Mouse (Mus musculus) right cerebral cortex, postnatal 10 days (tissue): ENCODE data around the gene Tbrg4.

Experiments used
- DNase-seq, 2 experiments: peaks; one replicate each; pipeline ENCODE4 v3.0.0; 2021; ENCODE audit warnings: low spot score in 2 of 2

The Tbrg4 gene

DNA sequence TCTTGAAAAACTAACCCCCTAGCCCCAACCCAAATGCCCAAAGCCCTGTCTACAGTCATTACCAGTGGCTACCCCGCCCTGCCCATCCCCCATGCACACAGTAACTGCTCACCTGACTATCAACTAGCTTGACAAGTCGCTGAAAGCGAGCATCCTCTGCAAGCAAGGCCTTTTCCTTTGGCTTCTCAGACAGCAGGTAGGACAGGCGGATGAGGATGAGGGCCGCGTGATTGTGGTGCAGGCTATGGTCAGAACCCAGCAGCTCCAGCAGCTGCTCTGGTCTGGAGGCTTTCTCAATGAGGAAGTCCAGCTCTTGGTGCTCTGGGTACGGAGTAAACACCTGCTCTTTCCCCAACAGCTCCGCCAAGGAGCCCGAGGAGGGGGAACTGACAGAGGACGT is 2.2 kb downstream of the Tbrg4 start:
- no peak for DNase-seq

DNA sequence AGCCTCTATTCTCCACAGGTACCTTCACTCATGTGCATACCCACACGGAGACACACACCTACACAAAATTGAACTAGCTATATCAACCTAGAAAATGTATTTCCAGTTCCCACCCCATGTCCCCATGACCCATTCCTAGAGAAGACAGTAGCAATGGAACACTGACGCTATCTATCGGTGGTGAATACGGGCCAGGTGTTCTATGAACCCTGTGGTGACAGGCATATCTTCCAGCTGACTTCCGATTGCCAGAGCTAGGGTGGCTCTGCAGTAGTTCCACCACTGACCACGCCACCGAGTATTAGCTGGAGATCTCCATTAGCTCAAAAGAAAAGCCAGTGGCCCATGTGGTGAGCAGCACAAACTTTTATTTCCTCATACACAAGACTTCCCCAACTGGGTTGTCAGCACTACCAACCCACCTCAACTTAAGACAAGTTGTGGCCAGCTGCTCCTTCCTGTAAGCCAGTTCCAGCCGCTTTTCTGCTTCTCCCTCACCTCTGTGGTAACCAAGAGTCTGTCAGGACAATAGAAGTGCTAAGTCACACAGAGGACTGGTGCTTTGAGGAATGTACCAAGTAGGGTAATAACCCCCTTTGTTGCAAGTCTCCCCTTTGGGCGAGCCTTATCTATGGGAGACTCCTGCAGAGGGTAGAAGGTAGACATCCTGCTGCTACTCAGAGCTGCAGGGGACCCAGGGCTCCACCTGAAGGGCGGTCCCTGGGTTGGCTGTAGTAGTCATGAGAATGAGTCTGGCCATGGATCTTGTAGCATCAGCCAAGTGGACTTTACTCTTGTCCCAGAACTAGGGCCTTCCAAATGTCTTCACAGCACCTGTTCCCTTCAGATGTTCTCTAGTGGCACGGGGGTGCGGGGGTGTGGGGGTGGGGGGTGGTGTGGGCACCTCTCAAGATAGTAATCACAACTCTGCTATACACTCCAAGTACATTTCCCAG is 10.3 kb downstream of the Tbrg4 start:
- DNase-seq, result no peak

DNA sequence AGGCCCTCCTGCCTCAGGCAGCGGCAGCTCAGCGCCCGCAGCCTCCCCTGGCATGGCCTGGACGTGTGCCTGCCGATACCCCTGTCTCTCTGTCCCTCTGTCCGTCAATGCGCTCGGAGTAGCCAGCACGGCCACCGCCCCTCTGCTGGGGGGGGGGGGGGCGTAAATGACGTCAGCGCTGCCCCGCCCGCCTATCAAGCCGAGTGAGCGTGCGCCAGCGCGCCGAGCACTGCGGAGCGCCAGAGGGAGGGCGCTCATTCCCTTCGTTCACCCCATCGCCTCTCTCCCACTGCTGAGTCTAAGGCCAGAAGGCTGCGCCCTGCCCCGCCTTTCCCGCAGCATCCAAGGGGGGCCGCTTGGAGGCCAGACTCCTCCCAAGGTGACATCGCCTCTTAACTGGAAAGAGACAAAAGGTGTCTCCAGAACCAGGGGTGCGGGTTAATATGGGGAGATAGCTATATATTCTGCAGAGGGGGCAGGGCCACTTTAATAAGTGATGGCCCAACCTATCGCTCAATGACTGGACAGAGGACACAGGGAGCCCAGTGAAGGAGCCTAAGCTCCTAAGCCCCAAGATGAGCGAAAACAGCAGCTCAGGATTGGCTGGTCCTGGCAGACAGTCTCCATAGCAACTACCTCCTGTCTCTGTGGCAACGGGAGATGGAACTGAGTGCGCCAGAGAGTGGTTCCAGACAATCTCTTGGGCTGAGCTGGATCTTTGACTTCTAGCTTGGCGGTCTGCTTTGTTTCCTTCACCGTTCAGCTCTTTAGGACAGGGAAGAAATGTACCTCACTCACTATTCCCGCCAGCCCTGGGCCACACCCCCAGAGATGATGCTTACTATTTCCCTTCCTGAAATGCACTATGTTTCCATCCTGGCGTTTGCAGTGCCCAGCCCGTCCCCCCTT is 20.1 kb downstream of the Tbrg4 start, which contains the start of gene Nacad:
Gene Nacad, minus strand, starts transcription at position 563 of the 909 bp plus-strand sequence.
- peak; percentile 89 to 94 for DNase-seq

DNA sequence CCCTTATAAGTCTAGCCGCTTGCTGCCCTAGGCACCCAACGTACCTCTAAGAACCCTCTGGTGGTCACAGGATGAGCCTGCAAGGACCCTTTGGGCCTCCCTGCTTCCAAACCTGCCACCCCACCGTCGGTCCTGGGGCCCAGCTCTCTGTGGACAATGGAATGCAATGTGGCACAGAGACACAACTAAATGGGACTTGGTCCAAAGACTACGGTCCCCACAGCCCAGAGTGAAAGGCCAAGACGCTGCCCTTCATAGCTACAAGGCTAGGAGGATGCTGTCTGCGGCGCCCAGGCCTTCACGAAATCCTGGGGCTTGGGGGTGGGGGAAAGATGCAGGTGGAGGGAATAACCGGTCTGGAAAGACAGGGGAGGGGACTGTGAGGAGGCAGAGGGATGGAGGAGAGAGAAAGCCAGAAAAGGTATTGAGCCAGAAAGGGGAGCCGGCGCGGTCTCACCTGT is 20.8 kb downstream of the Tbrg4 start:
- DNase-seq, result peak; percentile 66 to 72

DNA sequence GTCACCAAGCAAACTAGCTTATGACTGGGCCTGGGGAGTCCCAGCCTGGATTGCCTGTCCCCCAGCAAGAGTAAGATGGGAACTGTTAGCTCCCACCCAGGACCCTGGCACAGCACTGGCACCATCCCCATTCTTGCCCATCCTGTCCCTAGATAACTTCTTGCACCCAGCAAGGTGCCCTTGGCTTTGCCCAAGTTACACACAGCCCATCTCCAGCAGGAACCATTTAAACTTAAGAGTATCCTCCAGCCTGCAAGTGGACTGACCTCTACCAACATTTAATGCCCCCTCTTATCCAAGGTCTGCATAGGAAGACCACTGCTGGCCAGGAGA is 21.3 kb downstream of the Tbrg4 start:
- DNase-seq, result no peak

DNA sequence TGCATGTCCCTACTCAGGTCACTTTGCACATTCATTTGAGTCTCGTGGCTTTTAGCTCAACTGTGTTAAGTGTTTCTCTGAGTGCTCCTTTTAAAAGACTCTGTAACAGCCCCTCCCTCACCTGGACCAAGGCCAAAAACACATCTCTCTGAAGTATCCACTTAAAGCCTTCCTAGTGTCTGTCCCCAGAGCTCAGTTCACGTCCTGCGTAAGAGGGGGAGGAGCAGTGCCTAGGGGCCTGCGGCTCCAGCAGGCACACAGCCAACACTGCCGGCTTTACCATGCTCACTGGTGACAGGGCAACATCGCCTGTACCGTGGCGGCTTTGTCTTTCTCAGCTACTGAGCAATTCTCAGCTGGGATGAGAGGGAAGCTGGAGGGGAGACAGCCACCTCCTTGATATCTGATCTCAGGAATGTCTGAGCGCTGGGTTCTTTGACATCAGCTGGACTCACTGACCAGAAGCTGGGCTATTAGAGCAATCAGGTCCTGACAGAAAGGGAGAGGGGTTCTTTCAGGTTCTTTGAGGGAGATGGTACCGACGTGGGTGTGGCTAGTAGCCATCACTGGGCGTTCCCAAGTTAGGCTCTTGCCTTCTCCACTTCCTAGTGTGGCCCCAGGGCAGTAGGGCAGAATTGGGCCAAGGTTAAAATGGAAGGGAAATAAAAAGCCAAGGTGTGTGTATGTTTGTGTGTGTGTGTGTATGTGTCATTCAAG is 21.8 kb downstream of the Tbrg4 start:
- peak; percentile 77 to 89 for DNase-seq

DNA sequence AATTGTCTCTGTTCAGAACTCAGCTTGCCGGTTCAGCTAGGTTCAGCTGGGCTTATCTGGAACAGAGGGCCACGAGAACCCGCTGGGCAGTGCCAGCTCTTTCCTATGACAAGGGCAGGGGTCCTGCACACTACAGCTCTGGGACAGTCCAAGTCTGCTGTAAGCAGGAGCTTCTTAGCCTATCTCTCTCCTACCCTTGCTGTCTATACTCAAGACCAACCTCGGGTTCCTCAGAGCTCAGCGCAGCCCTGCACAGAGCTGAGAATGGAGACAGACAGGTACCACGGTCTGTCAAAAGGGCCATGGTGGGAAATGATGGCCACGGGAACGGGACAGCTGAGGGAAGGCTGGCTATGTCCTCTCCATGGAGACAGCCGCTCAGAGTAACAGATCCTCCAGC is 22.6 kb downstream of the Tbrg4 start:
- no peak for DNase-seq

DNA sequence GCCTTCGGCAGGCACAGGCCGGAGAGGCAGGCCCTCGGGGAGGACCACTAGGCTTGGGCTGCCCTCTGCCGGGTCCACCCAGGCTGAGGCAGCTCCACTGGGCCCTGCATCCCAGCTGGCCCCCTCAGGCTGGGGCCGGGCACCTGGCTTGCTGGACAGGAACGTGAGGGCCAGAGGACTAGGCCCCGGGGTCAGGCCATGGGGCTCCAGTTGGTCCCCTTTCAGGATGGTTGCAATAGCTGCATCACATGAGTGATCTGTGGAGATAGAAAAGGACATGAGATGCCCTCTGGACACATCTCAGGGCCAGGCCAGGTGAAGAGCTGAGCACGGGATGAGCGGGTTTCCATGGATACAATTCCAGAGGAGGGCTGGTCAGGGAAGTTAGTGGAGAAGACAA is 23.2 kb downstream of the Tbrg4 start:
- no peak for DNase-seq

DNA sequence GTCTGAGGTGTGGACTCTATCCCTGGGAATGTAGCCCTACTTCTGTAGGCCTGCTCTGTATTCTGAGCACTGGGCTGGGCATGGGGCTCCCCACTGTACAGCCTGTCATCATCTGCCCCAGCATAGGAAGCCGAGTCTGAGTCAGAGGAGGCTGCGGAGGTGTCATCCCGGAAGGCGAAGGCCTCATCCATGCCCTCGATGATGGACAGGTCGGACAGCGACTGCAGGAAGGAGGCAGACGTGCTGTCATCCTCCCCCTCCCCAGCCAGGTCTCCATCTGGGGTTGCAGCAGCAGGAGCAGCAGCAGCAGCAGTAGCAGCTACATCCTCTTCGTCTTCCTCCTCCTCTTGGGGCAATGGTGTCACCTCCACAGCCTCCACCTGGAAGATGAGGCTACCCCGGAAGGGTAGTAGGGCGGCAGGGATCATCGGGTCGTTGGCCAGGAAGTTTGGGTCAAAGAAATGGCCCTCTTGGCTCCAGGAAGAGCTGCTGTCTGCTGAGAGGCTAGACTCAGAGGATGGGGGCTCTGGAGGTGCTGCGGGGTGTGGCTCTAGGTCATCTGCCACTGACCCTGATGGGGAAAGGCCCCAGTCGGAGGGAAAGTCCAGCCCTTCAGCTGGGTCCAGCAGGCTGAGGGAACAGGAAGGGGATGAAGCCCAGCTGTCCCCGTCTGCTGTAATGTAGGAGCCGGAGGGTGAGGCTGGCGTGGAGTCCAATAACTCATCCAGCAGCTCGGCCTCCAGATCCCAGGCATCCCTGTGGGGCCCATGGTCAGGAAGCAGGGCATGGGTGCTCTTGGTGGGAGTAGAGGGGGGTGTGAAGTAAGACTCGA is 24.0 kb downstream of the Tbrg4 start:
- DNase-seq, result no peak

DNA sequence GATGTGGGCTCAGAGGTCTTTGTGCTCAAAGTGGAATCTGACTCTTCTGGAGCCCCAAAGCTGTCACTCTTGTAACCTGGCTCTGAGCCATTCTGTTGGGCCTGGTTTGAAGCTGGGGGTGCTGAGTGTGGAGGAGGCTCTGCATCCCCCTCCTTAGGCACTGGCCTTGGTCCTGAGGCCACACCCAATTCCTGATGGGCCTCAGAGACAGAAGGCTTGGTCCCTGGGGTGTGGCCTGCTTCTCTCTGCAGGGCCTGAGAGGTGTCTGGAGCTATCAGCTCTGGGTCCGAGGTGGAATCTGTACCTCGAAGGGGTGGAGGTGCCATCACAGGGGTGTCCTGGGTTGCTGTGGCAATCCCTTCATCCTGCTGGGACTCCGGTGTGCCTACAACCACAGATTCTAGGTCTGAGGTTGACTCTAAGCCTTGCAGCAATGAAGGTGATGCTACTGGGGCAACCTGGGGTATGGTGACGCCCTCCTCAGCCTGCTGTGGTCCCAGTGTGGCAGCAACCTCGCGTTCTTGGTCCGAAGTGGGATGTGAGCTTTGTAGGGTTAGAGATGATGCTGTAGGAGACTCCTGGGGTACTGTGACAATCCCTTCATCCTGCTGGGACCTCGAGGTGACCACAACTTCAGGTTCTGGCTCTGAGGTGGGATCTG is 25.5 kb downstream of the Tbrg4 start:
- no peak for DNase-seq

DNA sequence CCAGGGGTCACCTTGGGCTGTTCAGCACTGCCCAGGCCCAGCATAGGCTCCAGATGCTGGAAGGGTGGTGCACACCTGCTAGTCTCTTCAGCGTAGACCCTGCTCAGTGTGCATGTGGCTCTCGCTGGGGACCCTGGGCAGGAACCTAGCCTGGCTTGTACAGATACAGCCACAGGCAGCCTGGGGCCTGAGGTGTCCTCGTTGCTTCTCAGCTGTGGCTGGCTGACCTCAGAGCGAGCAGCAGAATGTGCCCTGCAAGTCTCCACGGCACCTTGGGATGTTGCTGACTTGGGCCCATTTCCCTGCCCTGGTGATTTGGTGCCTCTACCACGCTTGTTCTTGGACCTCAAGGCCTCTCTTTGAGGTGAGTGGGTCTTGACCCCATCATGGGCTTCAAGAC is 26.0 kb downstream of the Tbrg4 start:
- DNase-seq, result no peak

DNA sequence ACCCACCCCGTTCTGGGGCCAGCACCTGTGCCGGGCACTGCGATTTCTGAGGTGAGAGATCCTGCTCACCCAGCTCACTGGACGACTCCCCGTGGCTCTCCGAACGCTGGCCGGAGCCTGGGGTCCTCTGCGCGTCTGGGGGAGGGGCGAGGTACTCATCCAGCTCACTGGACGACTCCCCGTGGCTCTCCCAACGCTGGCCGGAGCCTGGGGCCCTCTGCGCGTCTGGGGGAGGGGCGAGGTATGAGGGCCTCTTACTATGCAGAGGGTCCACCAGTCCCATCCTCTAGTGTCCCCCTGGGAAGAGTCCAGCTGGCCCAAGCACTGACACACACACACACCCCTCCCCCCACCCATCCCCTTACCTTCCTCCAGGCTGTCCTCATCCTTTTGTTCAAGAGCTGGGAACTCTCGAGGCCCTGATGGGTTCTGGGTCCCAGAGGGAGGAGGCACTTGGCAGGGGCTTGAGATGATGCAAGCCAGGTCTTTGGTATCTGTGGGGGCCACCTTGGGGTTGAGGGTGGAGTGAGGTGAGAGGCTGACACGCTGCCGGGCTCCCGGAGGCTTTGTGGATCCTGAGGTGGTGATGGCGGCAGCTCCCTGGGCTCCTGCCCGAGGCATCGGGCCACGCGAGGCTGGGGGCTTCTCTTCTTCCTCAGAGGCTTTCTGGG is 26.7 kb downstream of the Tbrg4 start:
- DNase-seq, result peak in 1 of 2 experiments; percentile 55

DNA sequence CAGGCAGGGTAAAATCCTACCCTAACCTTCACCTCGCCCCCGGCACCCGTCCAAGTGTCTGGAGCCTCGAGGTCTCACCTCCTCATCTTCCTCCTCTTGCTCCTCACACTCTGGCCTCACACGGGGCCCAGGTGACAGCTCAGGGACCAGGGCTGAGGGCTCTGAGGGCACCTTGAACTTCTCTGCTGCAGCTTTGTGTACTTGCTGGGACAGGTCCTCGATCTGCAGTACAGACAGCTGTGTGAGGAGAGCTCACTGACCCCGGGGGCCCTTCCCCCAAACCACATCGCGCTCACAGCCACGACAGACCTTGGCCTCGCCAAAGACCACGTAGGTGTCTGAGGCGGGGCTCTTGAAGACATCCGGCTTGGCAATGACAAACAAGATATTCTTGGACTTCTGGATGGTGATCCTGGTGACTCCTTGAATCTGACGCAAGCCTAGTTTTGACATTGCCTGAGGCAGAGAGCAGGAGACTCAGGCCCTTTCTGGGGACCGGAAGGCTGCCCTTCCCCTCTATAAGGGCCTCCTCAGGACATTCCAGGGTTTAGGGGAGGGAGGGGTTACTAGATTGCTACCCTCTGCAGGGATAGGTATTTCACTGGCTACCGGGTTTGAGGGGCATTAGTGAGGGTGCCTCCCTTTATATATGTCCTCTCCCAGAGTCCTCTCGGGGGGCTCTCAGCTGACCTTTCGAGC is 27.5 kb downstream of the Tbrg4 start:
- DNase-seq, result no peak

DNA sequence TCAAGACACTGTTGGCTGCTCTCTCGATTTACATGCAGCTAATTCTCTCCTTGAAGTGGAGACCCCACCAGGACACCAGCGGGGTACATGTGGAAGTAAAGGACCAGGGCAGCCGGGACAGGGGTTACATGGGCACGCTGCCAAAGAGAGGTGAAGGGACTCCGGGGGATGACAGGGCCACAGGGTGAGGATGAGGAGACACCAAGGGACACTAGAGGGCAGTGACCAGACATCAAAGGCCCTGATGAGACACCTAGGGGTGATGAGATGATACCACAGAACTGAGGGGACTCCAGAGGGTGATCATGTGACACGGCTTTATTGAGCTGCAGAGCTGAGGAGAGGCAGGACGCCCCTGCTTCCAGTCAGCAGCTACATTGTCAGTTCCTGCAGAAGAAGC is 28.3 kb downstream of the Tbrg4 start:
- peak in 1 of 2 experiments; percentile 56 for DNase-seq

DNA sequence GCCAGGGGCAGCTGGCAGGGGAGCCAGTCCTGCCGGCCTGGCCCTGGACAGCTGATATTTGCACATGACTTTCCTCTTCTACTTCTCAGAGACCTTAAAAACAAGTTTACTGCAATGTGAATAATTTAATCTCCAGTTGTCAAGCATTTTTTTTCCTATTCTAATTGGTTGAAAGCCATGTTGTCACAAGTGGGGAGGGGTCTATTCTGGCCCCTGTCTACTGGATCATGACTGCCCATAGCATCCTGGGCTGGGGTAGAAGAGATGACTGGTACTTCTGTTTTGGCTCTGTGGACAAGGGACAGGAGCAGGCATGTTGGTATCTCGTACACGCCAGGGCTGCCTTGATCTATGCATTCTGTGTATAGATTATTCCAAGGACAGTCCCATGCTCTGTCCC is 29.3 kb downstream of the Tbrg4 start:
- no peak for DNase-seq

DNA sequence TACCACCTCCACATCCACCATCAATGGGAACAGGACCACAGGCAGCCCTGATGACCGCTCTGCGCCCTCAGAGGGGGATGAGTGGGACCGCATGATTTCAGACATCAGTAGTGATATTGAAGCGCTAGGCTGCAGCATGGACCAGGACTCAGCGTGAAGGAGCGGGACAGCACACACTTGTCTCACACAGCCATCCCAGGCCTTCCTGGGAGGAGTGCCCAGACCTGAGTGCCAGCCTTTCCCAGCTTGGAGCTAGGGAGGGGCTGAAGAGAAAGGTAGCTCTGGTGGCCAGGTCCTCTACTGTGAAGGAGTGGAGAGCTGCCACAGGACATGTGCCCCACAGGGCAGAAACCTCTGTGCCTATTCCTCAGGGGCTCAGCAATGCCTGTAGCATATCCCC is 29.7 kb downstream of the Tbrg4 start:
- DNase-seq, result no peak

DNA sequence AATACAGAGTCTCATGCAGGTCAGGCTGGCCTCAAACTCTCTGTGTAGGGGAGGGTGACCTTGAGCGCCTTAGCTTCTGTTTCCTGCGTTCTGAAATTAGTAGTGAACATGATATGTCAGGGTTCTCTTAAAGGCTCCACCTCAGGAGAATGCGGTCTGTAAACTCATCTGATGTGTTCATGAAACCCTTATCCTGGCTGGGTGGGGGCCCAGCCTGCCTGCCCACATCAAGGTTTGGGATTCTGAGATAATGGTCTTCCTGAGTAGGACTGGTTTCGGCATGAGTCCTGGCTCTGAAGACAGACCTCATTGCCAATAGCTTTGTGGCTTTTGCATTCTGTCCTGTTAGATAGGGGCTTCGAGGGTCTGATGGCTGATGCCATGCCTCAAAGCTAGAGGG is 30.5 kb downstream of the Tbrg4 start:
- no peak for DNase-seq

DNA sequence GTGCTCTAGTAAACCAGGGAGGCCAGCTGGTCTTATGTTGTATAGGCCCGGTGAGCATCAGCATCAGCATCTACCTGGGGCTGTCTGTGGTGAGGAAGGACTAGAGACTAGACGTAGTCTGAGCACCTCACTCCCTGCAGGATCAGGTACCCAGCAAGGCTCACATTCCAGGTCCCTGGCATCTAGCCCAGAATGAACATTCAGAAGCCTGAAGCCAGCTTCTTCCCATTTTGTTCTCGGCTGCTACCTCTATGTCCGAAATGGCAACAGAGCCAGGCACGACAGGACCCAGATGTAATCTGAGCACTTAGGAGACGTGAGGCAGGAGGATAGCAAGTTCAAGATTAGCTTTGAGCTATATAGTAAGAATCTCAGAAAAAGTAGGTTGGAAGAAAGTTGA is 31.0 kb downstream of the Tbrg4 start:
- DNase-seq, result no peak

DNA sequence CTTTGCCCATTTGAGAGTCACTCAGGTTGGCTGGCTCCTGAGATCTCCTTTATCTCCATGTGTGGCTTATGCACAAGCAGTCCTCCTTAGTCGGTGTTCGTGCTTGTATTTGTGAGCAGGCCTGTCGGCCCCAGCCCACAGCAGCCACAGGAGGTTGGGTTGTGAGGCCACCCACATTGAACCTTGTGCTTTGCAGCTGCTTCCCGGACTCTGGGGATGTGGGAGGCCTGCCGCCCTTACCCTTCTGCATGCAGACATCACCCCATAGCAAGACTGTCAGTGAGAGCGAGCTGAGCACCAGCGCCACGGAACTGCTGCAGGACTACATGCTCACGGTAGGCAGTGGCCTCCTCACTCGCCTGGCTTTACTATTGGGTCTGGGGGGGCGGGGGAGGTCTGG is 32.5 kb downstream of the Tbrg4 start:
- DNase-seq, result no peak
